Mouse (Mus musculus): ENCODE measurements around the gene Ddx23. TPM values are rescaled to one million over a fixed set of nuclear protein-coding genes. Genes with fewer than 3 reads are reported as not detected.

Ddx23 gene
- total RNA-seq, 1 experiment from 2014 or later: 108 TPM

DNA sequence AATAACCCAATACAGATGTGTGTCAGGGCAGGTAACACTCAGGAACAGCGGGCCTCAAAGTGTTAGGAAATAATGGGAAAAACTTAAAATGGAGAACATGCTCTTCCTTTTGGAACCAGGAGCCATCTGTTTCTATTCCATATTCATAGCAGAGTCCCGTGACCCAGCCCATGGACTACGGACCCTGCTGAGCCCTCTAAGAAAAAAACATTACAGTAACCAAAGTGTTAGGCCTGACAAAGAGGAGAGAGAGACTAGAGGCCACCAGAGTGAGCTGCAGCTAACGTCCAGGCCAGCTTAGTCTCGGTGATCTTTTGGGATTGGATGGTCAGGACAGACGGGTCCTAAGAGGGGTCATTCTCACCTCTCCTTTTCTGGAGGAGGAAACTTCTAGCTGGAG, 47.7 kb downstream of the Ddx23 start:
- ATAC-seq (replicated peaks; ENCODE audit: insufficient number of reproducible peaks, low FRiP score, low TSS enrichment, poor library complexity, severe bottlenecking): no peak

DNA sequence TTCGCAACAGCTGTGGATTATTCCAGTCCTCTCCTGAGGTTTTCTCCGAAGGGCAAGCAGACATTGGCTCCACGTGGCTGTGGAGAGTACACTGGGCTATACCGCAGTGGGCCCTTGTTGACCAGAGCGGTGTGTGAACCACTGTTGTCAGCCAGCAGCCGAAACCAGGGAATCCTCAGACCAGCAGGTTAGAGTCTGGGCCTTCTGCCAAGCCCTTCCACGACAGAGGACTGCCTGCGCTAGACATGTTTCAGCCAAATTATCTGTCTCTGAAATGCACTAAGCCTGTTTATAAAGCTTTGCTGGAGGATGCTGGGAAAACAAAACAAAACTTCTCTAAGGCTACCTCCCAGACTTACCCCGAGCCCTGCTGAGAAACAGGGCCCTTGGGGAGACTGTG, 48.1 kb downstream of the Ddx23 start:
- no peak for ATAC-seq (replicated peaks; ENCODE audit: insufficient number of reproducible peaks, low FRiP score, low TSS enrichment, poor library complexity, severe bottlenecking)

DNA sequence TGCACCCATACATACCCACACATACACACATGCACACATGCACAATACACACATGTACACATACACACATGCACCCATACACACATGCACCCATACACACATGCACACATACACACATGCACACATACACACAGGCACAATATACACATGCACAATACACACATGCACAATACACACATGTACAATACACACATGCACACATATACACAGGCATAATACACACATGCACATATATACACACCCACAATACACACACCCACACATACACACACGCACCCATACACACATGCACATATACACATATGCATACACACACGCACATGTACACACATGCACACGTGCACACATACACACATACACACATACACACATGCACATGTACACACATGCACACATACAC, 50.5 kb downstream of the Ddx23 start:
- no peak for ATAC-seq (replicated peaks; ENCODE audit: insufficient number of reproducible peaks, low FRiP score, low TSS enrichment, poor library complexity, severe bottlenecking)

DNA sequence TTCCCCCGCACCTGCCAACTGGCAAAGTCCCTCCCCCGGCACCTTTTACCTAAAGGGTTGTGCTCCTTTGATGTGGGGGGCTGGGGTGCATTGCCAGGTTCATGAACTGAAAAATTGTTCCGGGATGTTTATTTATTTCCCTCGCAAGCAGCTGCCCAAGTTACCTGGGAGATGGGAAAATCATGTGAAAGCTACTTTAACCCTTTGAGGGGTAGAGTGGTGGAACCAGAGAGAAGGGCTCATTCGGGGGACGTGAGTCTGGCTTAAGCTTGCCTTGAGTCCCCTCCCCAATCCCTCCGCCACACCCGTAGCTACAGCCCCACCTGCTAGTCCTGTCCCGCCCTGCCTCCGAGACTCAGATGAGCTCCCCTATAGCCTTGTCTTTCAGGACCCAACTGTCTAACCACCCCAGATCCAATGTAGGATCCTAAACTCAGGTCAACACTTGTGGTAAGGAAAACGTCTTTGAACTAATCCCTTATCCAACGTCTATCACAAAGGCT, 52.5 kb downstream of the Ddx23 start:
- ATAC-seq (replicated peaks; ENCODE audit: insufficient number of reproducible peaks, low FRiP score, low TSS enrichment, poor library complexity, severe bottlenecking): no peak

DNA sequence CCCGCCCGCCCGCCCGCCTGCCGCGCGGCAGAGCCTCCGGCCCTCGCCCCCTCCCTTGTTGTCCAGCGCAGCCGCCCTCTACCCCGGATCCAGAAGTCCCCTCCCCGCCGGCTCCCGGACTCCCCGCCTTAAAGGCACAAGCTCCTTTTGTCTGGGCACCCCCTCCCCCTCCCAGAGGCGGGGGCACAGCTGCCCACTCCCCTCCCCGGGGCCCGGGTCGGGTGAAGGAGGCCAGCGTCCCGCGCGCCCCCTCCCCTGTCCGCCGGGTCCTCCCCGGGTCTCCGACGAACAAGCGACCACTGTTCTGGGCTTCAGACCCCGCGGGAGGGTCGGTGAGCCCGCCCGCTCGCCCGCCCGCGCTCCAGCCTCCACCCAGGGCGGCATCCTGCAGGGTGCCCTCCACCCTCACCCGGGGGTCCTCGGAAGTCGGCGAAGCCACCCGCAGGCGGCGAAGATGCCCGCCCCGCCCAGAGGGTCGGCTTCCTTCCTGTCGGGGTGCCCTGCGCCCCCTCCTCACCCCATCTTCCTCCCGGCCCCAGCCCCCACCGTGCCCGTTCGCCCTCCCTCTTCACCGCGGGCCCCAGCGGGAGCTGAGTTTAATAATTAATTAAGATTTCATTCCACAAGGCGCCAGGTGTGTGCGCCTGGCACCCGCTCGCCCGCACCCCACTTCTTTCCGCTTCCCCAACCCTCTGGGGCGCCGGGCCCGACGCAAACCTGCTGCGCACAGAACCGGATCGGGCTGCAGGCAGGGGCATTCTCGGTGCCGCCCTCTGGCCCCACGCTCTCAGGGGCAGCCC, 53.2 kb downstream of the Ddx23 start, which contains the start of gene Adcy6:
Gene Adcy6, minus strand, starts transcription at position 746 of the 800 bp plus-strand sequence.
- no peak for ATAC-seq (replicated peaks; ENCODE audit: insufficient number of reproducible peaks, low FRiP score, low TSS enrichment, poor library complexity, severe bottlenecking)

DNA sequence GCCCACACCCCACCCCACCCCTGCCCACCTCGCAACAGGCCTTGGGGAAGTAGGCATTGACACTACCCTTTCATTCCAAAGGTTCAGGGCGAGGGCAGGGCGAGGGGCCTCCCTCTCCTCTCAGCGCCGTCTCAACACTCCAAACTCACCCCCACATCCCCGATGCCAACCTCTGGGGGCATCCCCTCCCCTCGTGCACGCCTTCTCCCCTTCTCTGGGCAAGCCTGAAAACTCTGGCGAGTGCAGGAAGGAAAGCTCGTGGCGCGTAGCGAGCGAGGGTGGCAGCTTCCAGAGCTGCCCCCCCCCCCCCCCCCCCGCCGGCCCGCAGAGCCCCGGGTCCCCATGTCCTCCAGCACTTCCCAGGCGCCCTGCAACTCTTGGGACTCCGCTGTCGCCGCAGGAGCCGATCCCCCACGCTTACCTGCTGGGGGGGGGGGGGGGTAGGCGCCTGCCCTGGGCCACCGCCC, 53.9 kb downstream of the Ddx23 start:
- ATAC-seq (replicated peaks; ENCODE audit: insufficient number of reproducible peaks, low FRiP score, low TSS enrichment, poor library complexity, severe bottlenecking): no peak

DNA sequence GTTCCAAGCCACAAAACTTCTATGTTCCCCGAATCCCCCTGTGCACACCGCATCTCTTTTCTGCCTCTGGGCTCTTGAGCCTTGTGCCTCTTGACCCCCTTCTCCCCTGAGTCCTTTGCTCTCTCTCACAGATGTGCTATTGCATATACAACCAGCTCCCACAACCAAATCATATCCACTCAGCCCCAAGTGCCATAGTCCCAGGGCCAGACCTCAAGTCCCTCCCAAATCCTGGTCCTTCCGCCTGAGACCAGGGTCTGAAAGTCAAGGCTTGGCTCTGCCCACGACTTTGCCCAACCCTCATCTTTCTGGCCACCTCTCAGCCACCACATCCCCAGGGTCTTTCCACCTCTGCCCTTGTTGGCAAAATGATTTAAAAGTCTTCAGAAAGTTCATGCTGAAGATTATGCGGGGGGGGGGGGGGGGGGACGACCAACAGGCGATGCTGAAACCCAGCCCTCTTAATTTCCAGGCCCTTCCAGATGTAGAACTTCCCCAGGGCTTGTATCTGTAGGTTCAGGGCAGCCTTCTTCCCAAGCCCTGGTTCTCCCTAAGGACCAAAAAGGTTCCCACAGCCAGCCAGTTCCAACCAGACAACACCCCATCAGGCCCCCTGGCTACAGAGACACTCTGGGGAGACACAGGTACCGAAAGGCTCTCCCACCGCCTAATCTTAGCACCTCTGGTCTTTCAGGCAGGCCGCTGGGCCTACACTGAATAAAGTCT, 54.5 kb downstream of the Ddx23 start:
- ATAC-seq (replicated peaks; ENCODE audit: insufficient number of reproducible peaks, low FRiP score, low TSS enrichment, poor library complexity, severe bottlenecking): no peak

DNA sequence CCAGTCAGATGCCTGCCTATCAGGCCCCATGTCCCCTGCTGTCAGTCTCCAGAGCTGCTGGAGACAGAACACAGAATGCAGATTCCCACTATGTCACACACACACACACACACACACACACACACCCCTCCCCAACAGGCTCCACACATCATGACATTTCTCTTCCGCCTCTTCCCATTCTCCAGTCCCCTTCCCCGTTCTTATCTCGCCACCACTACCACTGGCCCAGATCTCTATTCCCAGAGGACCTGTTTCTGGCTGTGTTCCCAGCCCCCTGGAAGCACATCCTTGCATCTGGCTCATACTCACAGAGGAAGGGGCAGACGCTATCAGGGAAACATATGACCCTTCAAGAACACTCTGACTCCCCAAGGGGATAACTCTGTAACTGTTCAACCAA, 55.1 kb downstream of the Ddx23 start:
- ATAC-seq (replicated peaks; ENCODE audit: insufficient number of reproducible peaks, low FRiP score, low TSS enrichment, poor library complexity, severe bottlenecking): no peak

DNA sequence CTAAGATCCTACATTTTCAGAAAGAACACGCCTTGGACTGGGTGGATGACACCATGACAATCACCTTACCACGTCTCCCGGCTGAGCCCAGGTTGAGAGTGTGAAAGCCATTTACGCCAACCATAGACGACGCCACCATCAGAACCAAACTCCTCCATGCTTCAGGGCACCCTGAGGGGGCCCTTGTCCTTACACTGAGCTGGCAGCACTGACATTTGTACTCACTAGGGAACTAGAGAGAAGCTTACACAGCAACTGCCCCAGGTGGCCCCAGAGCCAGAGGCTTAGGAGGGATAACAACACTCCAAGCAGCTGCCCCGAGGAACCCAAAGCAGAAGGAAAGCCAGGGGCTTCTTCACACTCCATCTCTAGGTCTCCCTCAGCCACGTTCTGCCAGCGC, 56.0 kb downstream of the Ddx23 start:
- ATAC-seq (replicated peaks; ENCODE audit: insufficient number of reproducible peaks, low FRiP score, low TSS enrichment, poor library complexity, severe bottlenecking): no peak

DNA sequence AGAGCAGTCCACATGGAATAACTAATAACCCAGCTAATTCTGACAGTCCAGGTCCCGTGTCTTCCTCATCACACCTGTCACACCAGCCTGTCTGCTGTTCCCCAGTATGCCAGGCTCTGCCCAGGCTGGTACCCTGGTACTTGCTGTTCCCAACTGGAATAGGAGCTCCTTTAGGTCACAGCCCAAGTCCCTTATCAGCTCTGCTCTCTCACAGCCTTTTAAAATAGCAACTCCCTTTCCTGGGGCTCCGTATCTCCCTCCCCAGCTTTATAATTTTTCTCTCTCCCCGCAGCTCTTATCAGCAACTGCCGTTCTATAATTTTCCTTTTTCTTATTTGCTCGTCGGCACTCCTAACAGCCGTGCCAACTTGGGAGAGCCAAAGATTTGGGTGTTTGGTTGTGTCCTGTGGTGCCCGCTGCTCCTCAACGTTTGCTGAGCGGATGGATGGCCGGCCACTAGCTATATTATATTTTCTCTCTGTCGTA, 56.6 kb downstream of the Ddx23 start:
- no peak for ATAC-seq (replicated peaks; ENCODE audit: insufficient number of reproducible peaks, low FRiP score, low TSS enrichment, poor library complexity, severe bottlenecking)

DNA sequence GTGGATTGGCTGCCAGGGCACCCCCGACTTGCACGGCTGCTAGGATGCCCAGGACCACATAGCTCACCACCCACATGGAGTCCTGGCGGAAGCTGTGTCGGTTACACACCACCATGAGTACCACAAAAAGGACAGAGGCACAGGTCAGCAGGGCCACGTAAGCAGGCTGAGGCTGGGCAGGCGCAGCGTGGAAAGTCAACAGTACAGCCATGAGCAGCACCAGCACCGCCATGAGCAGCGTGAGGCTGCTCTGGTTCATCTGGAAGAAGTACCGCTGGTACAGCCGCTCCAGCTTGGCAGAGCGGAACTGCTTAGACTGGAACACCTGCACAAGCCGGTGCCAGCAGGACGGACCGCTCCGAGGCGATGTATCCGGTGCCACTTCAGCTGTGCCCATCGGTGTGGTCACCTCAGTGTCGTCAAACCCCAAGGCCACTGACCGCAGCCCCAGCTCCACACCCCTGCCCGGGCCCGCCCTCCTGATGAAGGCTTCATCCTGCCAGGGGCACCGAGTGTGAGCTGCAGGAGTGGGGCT, 58.6 kb downstream of the Ddx23 start:
- ATAC-seq (replicated peaks; ENCODE audit: insufficient number of reproducible peaks, low FRiP score, low TSS enrichment, poor library complexity, severe bottlenecking): no peak

DNA sequence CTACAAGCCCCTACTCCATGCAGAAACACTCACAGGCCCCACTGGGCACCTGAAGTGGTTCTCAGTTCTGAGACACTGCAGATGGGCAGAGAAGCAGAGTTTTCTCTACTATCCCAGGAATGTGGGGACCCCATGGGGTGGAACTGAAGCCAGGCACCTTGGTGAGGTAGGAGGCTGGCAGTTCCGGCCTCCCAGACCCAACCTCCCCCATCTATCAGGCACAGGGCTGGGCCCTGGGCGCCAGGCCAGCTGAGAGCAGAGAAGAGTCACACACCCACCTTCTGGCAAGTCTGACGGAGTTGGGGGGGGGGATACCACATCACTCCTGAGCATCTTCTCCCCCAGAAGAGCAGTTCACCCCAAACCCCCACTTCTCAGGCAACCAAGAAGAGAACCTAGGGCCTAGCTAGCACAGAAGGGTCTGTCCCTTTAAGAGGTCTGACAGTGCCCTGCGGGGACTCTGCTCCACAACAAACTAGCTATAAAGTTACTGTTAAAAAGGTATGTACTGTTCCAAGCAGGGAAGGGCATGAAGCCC, 59.7 kb downstream of the Ddx23 start:
- ATAC-seq (replicated peaks; ENCODE audit: insufficient number of reproducible peaks, low FRiP score, low TSS enrichment, poor library complexity, severe bottlenecking): no peak

DNA sequence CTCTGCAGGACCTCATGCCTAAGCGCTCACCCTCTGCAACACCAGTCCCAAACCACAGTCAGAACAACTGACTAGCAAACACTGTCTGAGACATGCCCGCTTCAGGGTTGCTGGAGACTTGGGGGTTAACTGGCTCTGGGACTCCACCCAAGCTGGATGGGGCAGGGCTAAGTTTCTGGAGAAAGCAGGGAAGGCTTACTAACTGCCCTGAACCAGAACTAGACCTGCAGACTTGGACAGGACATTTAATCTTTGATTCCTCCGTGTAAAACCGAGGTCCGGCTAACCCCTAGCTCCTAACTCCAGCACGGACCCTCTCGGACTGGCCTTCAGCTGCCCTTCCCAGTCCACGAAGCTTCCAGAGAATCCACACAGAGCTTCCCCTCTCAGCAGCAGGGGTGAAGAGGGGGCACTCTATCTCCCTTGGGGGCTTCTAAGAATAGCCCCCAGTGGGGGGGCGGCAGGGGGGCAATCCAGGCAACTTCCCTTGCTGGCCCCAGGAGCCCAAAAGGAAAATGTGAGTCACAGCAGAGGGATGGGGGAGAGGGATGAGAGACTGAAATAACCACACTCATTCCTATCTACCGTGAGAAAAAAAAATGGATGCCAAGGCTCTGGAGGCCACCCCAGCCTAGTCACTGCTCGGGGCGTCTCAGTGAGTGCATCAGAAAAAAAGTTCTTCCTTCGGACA, 60.4 kb downstream of the Ddx23 start:
- no peak for ATAC-seq (replicated peaks; ENCODE audit: insufficient number of reproducible peaks, low FRiP score, low TSS enrichment, poor library complexity, severe bottlenecking)

DNA sequence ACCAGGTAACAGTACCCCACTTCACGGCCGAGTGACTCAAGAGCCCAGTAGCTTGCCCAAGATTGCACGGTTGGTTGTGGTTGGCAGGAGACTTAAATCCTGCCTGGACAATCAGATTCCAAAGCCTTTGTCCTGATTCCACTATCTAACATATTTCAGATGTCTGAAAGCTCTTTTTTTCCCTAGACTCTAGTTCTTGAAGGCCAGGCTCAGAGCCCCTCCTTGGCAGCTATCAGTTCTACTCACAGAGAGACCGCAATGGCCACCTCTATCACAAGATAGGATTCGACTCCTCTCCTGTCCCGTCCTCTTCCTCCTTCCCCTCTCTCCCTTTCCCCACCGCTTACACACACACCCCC, 60.9 kb downstream of the Ddx23 start:
- no peak for ATAC-seq (replicated peaks; ENCODE audit: insufficient number of reproducible peaks, low FRiP score, low TSS enrichment, poor library complexity, severe bottlenecking)

DNA sequence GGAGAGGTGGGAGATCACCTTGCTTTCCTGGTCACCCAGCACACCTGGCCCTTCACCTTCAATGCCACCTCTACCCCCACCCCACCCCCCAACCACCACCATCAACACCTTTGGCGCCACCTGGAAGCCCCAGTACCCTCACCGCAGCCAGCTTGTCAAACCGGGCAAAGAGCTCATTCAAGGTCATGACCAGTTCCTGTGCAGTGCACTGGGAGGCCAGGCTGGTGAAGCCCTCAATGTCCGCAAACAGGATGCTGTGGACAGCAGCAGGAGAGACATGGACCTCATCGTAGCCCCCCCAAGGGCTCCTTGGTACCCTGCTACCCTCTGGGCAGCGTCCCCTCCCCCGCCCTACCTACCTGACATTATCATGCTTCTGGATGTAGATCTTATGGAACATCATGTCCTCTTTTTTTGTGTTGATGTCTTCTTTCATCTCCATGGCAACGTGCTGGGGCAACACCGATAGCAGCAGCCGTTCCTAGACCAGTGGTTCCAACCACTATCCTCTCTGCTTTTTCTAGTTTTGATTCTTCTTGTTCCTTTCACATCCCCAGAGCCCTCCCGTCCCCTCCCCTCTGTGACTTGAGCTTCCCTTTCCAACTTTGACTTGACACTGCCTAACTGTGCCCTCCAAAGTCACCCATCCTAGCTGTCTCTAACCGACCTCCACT, 62.5 kb downstream of the Ddx23 start:
- ATAC-seq (replicated peaks; ENCODE audit: insufficient number of reproducible peaks, low FRiP score, low TSS enrichment, poor library complexity, severe bottlenecking): no peak

DNA sequence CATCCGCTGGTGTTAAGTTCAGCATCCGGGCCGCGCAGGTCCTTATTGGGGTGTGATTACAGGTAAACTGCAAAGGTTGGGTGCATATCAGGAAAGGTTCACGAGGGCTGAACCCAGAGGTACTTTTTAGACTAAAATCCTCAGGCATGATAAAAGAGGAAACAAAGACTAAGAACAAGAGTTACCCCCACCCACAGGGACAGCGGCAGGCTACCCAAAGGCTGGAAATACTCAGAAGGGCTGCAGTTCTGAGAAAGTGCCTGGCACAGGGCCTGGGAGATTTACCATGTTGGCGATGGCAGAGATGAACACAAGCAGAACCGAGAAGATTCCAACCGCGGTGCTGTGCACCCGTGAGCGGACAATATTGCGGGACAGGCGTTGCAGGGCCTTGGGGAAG, 66.1 kb downstream of the Ddx23 start:
- ATAC-seq (replicated peaks; ENCODE audit: insufficient number of reproducible peaks, low FRiP score, low TSS enrichment, poor library complexity, severe bottlenecking): no peak

Measured in monocyte, adult 5-6 weeks (primary cell).